Mouse (Mus musculus) C2C12 (cell line): ENCODE measurements around the gene Zfp697. TPM values are rescaled to one million over a fixed set of nuclear protein-coding genes. Genes with fewer than 3 reads are reported as not detected.

ENCODE experiments used
- H3K27me3 ChIP-seq: one replicate; pipeline ENCODE4 v1.6.1; 2011; ENCODE audit not compliant: control insufficient read depth, insufficient read depth, insufficient read length
- H3K36me3 ChIP-seq: one replicate; pipeline ENCODE4 v1.6.1; 2011; ENCODE audit not compliant: control insufficient read depth, insufficient read depth
- H3K4me3 ChIP-seq: one replicate; pipeline ENCODE4 v1.5.1; 2011; ENCODE audit warnings: mild to moderate bottlenecking, control low read depth; ENCODE audit not compliant: poor library complexity, insufficient read depth, severe bottlenecking
- H3K79me2 ChIP-seq: one replicate; pipeline ENCODE4 v1.6.1; 2011; ENCODE audit not compliant: control insufficient read depth, insufficient read depth
- H3K79me3 ChIP-seq: one replicate; pipeline ENCODE4 v1.6.1; 2011; ENCODE audit warnings: low read depth, control low read depth
- H3ac ChIP-seq: one replicate; pipeline ENCODE3; 2011; ENCODE audit warnings: low read depth; ENCODE audit not compliant: control insufficient read depth, insufficient read length
- CEBPB ChIP-seq: IDR thresholded peaks from one replicate; pipeline ENCODE4 v1.6.1; 2011; ENCODE audit warnings: low read depth, mild to moderate bottlenecking, control low read depth, moderate library complexity
- CTCF ChIP-seq: IDR thresholded peaks from one replicate; pipeline ENCODE4 v1.5.1; 2011; ENCODE audit not compliant: control insufficient read depth, insufficient read depth, insufficient read length
- FOSL1 ChIP-seq: IDR thresholded peaks from one replicate; pipeline ENCODE4 v1.8.0; 2011; ENCODE audit warnings: mild to moderate bottlenecking, low read length; ENCODE audit not compliant: poor library complexity, insufficient read depth, severe bottlenecking
- MAX ChIP-seq: IDR thresholded peaks from one replicate; pipeline ENCODE4 v1.6.1; 2011; ENCODE audit warnings: mild to moderate bottlenecking, control low read depth
- MYOD1 ChIP-seq: IDR thresholded peaks from one replicate; pipeline ENCODE4 v1.6.1; 2011; ENCODE audit warnings: low read depth; ENCODE audit not compliant: control insufficient read depth, insufficient read length
- MYOG ChIP-seq: IDR thresholded peaks from one replicate; pipeline ENCODE4 v1.6.1; 2011; ENCODE audit not compliant: control insufficient read depth, insufficient read length; ENCODE audit errors: extremely low read depth
- USF1 ChIP-seq: IDR thresholded peaks from one replicate; pipeline ENCODE4 v1.6.1; 2011; ENCODE audit warnings: low read depth, mild to moderate bottlenecking, control low read depth, moderate library complexity
- polyA plus RNA-seq: library from polyadenylated mRNA; unstranded; fragments of >200 nt; fragmentation: generic; extraction: Trizol; gene quantifications from one replicate; pipeline ENCODE4 v1.2.1, GENCODE M21; 2012; ENCODE audit warnings: missing spikeins

The Zfp697 gene
- polyA plus RNA-seq, 1 experiment, result 7.5 TPM

DNA sequence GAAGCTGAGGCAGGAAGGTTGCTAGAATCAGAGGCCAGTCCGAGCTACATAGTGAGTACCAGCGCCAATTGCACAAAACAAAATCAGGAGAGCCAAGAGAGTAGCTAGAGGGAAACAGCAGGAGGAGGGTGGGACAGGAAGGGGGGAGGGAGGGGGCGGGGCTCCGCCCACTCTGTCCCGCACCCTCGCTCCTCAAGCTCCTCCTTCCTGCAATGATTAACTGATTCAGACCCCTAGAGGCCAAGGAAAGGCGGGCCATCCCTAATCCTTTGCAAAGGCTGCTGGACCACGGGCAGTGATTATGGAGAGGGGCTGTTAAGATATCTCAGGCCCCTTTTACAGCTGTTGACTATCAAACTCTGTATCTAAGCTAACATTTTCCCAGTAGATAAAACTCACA is 33.6 kb upstream of the Zfp697 start:
- no peaks in the 10 kb centered on the region for H3K27me3 ChIP-seq
- H3K36me3 ChIP-seq, result no peaks in the 10 kb centered on the region
- no peak overlapping the region for H3ac ChIP-seq
- no peaks in the 10 kb centered on the region for H3K79me2 ChIP-seq
- no peak overlapping the region for H3K4me3 ChIP-seq
- no peaks in the 10 kb centered on the region for H3K79me3 ChIP-seq
- TF ChIP-seq USF1 (no peak), MYOG (no peak), FOSL1 (no peak), MYOD1 (no peak), MAX (no peak), CEBPB (no peak)

DNA sequence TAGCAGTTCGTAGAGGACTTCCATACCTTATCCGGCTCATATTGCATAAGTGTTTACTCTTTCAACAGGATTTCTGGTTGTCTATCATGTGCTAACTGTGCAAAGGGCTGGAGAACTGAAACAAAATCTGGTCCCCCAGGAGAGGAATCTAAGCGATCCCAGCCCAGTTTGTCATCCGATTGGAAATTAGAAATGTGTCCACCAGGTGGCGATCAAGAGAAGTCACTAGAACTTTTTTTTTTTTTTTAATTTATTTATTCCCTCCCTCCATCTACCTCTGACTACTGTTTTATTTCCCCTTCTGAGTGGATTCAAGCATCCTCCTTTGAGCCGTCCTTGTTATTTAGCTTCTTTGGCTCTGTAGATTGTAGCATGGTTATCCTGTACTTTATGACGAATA is 28.4 kb upstream of the Zfp697 start:
- TF ChIP-seq CEBPB, result no peak
- no peak for TF ChIP-seq USF1
- Histone ChIP-seq H3K36me3 (no peaks in the 10 kb centered on the region), H3K79me2 (no peaks in the 10 kb centered on the region), H3K4me3 (no peak overlapping the region), H3K27me3 (no peaks in the 10 kb centered on the region), H3K79me3 (no peaks in the 10 kb centered on the region), H3ac (no peak overlapping the region)

DNA sequence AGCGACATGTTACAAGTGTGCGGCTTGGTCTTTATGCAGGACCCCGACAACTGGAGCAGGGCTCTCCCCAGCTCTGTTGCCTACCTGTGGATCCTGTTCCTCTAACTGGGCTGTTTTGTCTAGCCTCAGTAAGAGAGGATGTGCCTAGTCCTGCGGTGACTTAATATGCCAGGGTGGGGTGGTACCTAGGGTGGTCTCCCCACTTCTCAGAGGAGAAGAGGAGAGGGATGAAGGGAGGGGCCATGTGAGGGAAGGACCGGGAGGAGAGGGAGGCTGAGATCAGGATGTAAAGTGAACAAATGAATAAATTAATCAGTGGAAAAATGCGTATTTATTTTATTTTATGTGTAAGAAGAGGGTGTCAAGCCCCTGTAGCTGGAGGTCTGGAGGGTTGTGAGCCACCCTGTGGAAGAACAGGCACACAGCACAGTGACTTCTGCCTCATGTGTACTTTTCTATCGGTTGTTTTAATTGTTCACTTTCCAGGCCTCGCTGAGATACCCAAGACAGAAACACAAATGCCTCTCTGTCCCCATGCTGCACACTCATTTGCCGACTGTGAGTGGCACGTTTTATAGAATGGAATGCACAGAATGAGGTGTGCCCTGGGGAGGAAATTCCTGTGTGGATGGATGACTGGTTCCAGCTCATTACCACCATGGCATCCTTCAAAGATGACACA is 26.8 kb upstream of the Zfp697 start:
- H3ac ChIP-seq, result no peak overlapping the region
- no peaks in the 10 kb centered on the region for H3K36me3 ChIP-seq
- no peak overlapping the region for H3K4me3 ChIP-seq
- no peak for TF ChIP-seq CTCF
- TF ChIP-seq FOSL1, result peak; percentile 67
- peak; percentile 86 for TF ChIP-seq MAX
- no peaks in the 10 kb centered on the region for H3K79me2 ChIP-seq
- H3K27me3 ChIP-seq, result no peaks in the 10 kb centered on the region
- no peaks in the 10 kb centered on the region for H3K79me3 ChIP-seq

DNA sequence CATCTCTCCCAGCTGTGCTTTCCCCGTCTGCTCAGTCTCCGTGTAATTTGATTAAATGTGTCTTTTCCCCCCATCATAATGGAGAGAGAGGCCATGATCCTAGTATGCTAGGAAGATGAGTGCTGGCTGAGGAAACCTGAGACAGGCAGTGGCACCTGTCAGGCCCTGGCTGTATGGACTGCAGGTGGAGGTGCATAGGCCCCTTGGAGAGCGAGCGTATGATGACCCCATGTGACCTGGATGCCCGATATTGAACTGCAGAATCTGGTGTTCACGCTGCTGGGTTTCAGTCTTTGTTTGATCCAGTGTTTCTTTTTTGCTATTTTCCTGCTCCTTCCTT is 26.3 kb upstream of the Zfp697 start:
- H3K27me3 ChIP-seq, result no peaks in the 10 kb centered on the region
- no peaks in the 10 kb centered on the region for H3K79me2 ChIP-seq
- H3K4me3 ChIP-seq, result no peak overlapping the region
- no peaks in the 10 kb centered on the region for H3K79me3 ChIP-seq
- TF ChIP-seq USF1, result no peak
- peak; percentile 95 for TF ChIP-seq MYOD1
- no peaks in the 10 kb centered on the region for H3K36me3 ChIP-seq
- H3ac ChIP-seq, result peak overlapping the region; percentile 39

GRCm38 (mm10) chr3:98356632-98357370 is 25.5 kb upstream of the Zfp697 start:
- Histone ChIP-seq H3K4me3 (no peak overlapping the region), H3ac (no peak overlapping the region), H3K79me3 (no peaks in the 10 kb centered on the region), H3K27me3 (no peaks in the 10 kb centered on the region), H3K36me3 (no peaks in the 10 kb centered on the region), H3K79me2 (no peaks in the 10 kb centered on the region)
- TF ChIP-seq MYOD1 (peak; percentile 78), USF1 (peak; percentile 93), CTCF (no peak), MYOG (no peak), FOSL1 (peak; percentile 91), CEBPB (peak; percentile 64), MAX (no peak)

- Histone ChIP-seq H3K36me3 (no peaks in the 10 kb centered on the region), H3K79me2 (no peaks in the 10 kb centered on the region), H3ac (no peak overlapping the region), H3K79me3 (no peaks in the 10 kb centered on the region), H3K27me3 (no peaks in the 10 kb centered on the region), H3K4me3 (no peak overlapping the region)
- TF ChIP-seq MAX, result no peak
- no peak for TF ChIP-seq USF1
- TF ChIP-seq MYOG, result no peak
Measured at GRCm38 (mm10) chr3:98362753-98363152, 19.5 kb upstream of the Zfp697 start.
